Comparison of ENCODE assay signal across 8 mouse cellular contexts in genomic region chr11:101163476-101164350, GRCm38 (mm10). TPM values are rescaled to one million over a fixed set of nuclear protein-coding genes. Genes with fewer than 3 reads are reported as not detected.
DNase-seq lines count a peak whose midpoint lies in the region; ATAC-seq lines count a peak whose summit lies in the region.

No protein-coding gene starts in this region.

- H3K4me1 ChIP-seq in intestine, embryonic 14.5 days (replicated peaks; ENCODE audit: control insufficient read depth, insufficient read depth, low read length) = no peaks in the 10 kb centered on the region; the same call in 1 of the 2 replicates
- H3K4me1 ChIP-seq in liver, embryonic 16.5 days (ENCODE audit: control insufficient read depth, low read depth, low read length) = peaks cover 20% of the 10 kb centered on the region

- WGBS in intestine, embryonic 14.5 days = 34% methylated on average over 44 of the region's 49 CpGs
- 14% methylated on average over 49 of the region's 49 CpGs for WGBS in liver, embryonic 16.5 days (ENCODE audit: insufficient replicate concordance)

- ATAC-seq in intestine, embryonic 14.5 days (replicated peaks; ENCODE audit: low FRiP score, low TSS enrichment, low read depth) = no peak
- no peak for ATAC-seq in liver, embryonic 16.5 days (ENCODE audit: low read depth)

- no peak overlapping the region for H3K9ac ChIP-seq in intestine, embryonic 14.5 days (ENCODE audit: low read length)
- H3K9ac ChIP-seq in liver, embryonic 16.5 days (ENCODE audit: low read depth, low read length) = no peak overlapping the region

- H3K4me3 ChIP-seq in intestine, embryonic 14.5 days (ENCODE audit: low read depth, low read length) = no peak overlapping the region
- no peak overlapping the region; the same call in 1 of the 2 replicates for H3K4me3 ChIP-seq in liver, embryonic 16.5 days (ENCODE audit: low read depth, low read length)

- DNase-seq in ES-CJ7 (ENCODE audit: low read depth, low spot score) = peak; percentile 66
- DNase-seq in cerebellum, postnatal 10 days = peak; percentile 47 to 50
- DNase-seq in intestine, embryonic 14.5 days (ENCODE audit: low spot score) = no peak
- DNase-seq in right cerebral cortex, postnatal 4 days = no peak
- no peak for DNase-seq in retina, embryonic 14.5 days (ENCODE audit: low spot score)
- DNase-seq in layer of hippocampus, postnatal 10 days (ENCODE audit: low spot score in 2 of 2) = no peak
- DNase-seq in adrenal gland, postnatal 10 days = no peak

- peaks cover 49% of the 10 kb centered on the region for H3K27me3 ChIP-seq in intestine, embryonic 14.5 days (replicated peaks; ENCODE audit: control insufficient read depth, insufficient read depth, low read length)
- H3K27me3 ChIP-seq in liver, embryonic 16.5 days (ENCODE audit: control insufficient read depth, insufficient read depth, low read depth, low read length) = peaks cover 66% of the 10 kb centered on the region

- H3K4me2 ChIP-seq in intestine, embryonic 14.5 days (ENCODE audit: low read length) = peak overlapping the region; percentile 30
- H3K4me2 ChIP-seq in liver, embryonic 16.5 days (ENCODE audit: low read depth, low read length) = peak overlapping the region; percentile 17; the same call in 1 of the 2 replicates

- peaks cover 64% of the 10 kb centered on the region for H3K36me3 ChIP-seq in intestine, embryonic 14.5 days (ENCODE audit: control insufficient read depth, insufficient read depth, low read length)
- H3K36me3 ChIP-seq in liver, embryonic 16.5 days (ENCODE audit: control insufficient read depth, insufficient read depth) = no peaks in the 10 kb centered on the region

- H3K9me3 ChIP-seq in intestine, embryonic 14.5 days (ENCODE audit: control insufficient read depth, low read length) = no peaks in the 10 kb centered on the region
- no peaks in the 10 kb centered on the region for H3K9me3 ChIP-seq in liver, embryonic 16.5 days (replicated peaks; ENCODE audit: control insufficient read depth, low read length)

- H3K27ac ChIP-seq in intestine, embryonic 14.5 days (ENCODE audit: low read depth) = no peak overlapping the region
- H3K27ac ChIP-seq in liver, embryonic 16.5 days (ENCODE audit: low read length) = no peak overlapping the region

RNA-seq across cellular contexts. Expression of gene Cntnap1, which starts 6.6 kb away (rescaled TPM):
- polyA plus RNA-seq in intestine, embryonic 14.5 days (2014; fragmentation: Nextera tagmentation; extraction: Ambion mirVana) = 1.2 and 1.4 TPM in 2 replicates
- polyA plus RNA-seq in liver, embryonic 16.5 days (2015; fragmentation: Nextera tagmentation; extraction: Ambion mirVana) = 0.11 and 0.17 TPM in 2 replicates
- 10 to 100 TPM; 59.0 to 61.4 TPM for total RNA-seq in layer of hippocampus, postnatal 10 days (2021)
- total RNA-seq in adrenal gland, postnatal 10 days (2021) = 10 to 100 TPM; 12.1 to 15.9 TPM

RNA-seq across cellular contexts. Expression of gene Plekhh3, which starts 7.4 kb away (rescaled TPM):
- 12.8 and 13.8 TPM in 2 replicates for polyA plus RNA-seq in intestine, embryonic 14.5 days (2014; fragmentation: Nextera tagmentation; extraction: Ambion mirVana)
- polyA plus RNA-seq in liver, embryonic 16.5 days (2015; fragmentation: Nextera tagmentation; extraction: Ambion mirVana) = 1.1 and 1.7 TPM in 2 replicates
- total RNA-seq in layer of hippocampus, postnatal 10 days (2021) = 10 to 100 TPM; 13.2 to 13.4 TPM
- total RNA-seq in adrenal gland, postnatal 10 days (2021) = 10 to 100 TPM; 26.2 to 40.8 TPM

RNA-seq across cellular contexts. Expression of gene Tubg2, which starts 8.0 kb away (rescaled TPM):
- polyA plus RNA-seq in intestine, embryonic 14.5 days (2014; fragmentation: Nextera tagmentation; extraction: Ambion mirVana) = 5.8 and 7.4 TPM in 2 replicates
- 0.05 and 0.09 TPM in 2 replicates for polyA plus RNA-seq in liver, embryonic 16.5 days (2015; fragmentation: Nextera tagmentation; extraction: Ambion mirVana)
- 10 to 100 TPM; 31.7 to 41.4 TPM for total RNA-seq in layer of hippocampus, postnatal 10 days (2021)
- total RNA-seq in adrenal gland, postnatal 10 days (2021) = 1 to 10 TPM; 6.9 to 7.2 TPM

RNA-seq across cellular contexts. Expression of gene Ccr10, which starts 11.5 kb away (rescaled TPM):
- polyA plus RNA-seq in intestine, embryonic 14.5 days (2014; fragmentation: Nextera tagmentation; extraction: Ambion mirVana) = 0.23 TPM in 1 of 2 replicates, not detected in the other
- 0.05 and 0.08 TPM in 2 replicates for polyA plus RNA-seq in liver, embryonic 16.5 days (2015; fragmentation: Nextera tagmentation; extraction: Ambion mirVana)
- total RNA-seq in layer of hippocampus, postnatal 10 days (2021) = not detected
- under 1 TPM; 0.78 to 1.00 TPM for total RNA-seq in adrenal gland, postnatal 10 days (2021)

RNA-seq across cellular contexts. Expression of gene Tubg1, which starts 44.0 kb away (rescaled TPM):
- polyA plus RNA-seq in intestine, embryonic 14.5 days (2014; fragmentation: Nextera tagmentation; extraction: Ambion mirVana) = 71.2 and 73.8 TPM in 2 replicates
- 34.3 and 36.6 TPM in 2 replicates for polyA plus RNA-seq in liver, embryonic 16.5 days (2015; fragmentation: Nextera tagmentation; extraction: Ambion mirVana)
- total RNA-seq in layer of hippocampus, postnatal 10 days (2021) = 10 to 100 TPM; 43.1 to 47.3 TPM
- 10 to 100 TPM; 42.6 to 44.6 TPM for total RNA-seq in adrenal gland, postnatal 10 days (2021)

Comparison
In these comparisons a context has a peak if more than half of its experiments do, and no peak if none do; other contexts are left out.
1. DNase-seq: peak in ES-CJ7 (single experiment) and cerebellum, postnatal 10 days (2 of 2); none in intestine, embryonic 14.5 days (single experiment), right cerebral cortex, postnatal 4 days (single experiment), retina, embryonic 14.5 days (single experiment), layer of hippocampus, postnatal 10 days (0 of 2) and adrenal gland, postnatal 10 days (single experiment).